Mouse (Mus musculus) megakaryocyte, embryonic 14.5 days (primary cell): Measurements from ENCODE around the gene Pphln1. TPM values are rescaled to one million over a fixed set of nuclear protein-coding genes. Genes with fewer than 3 reads are reported as not detected.

ENCODE experiments used
- H3K27me3 ChIP-seq: replicated peaks from 2 replicates; pipeline ENCODE3; 2012; ENCODE audit warnings: inconsistent platforms
- H3K36me3 ChIP-seq: replicated peaks from 2 replicates; pipeline ENCODE3; 2012; ENCODE audit warnings: low read length, inconsistent platforms, mixed read lengths
- H3K4me1 ChIP-seq: 2 replicates; pipeline ENCODE4 v1.6.1; 2012; ENCODE audit warnings: inconsistent platforms
- H3K4me3 ChIP-seq: replicated peaks from 2 replicates; pipeline ENCODE3; 2012; ENCODE audit warnings: moderate library complexity, mild to moderate bottlenecking, inconsistent platforms
- H3K9me3 ChIP-seq: 2 replicates; pipeline ENCODE4 v1.6.1; 2012; ENCODE audit warnings: inconsistent platforms
- FLI1 ChIP-seq: IDR thresholded peaks from 2 replicates; pipeline ENCODE4 v1.6.1; 2012; ENCODE audit warnings: low read length, inconsistent platforms, mixed read lengths
- GATA1 ChIP-seq: IDR thresholded peaks from 3 replicates; pipeline ENCODE4 v1.6.1; 2012; ENCODE audit warnings: mixed read lengths, low read length, inconsistent platforms, borderline replicate concordance
- polyA plus RNA-seq: library from polyadenylated mRNA; stranded (reverse); fragments of >175 nt; gene quantifications from 2 replicates; pipeline ENCODE4 v1.2.3, GENCODE M21; 2012; ENCODE audit warnings: low replicate concordance; ENCODE audit not compliant: insufficient read depth

The Pphln1 gene
- polyA plus RNA-seq, 1 experiment: 1.4 TPM

GRCm38 (mm10) chr15:93518143-93518902 lies 120.2 kb downstream of the Pphln1 start:
- TF ChIP-seq GATA1: no peak
- TF ChIP-seq FLI1: no peak
- Histone ChIP-seq H3K4me3 (peak overlapping the region; percentile 97), H3K27me3 (peaks cover 2% of the 10 kb centered on the region)

GRCm38 (mm10) chr15:93518941-93519835 lies 121.0 kb downstream of the Pphln1 start:
- Histone ChIP-seq H3K4me1 (peaks cover 77% of the 10 kb centered on the region), H3K27me3 (peaks cover 2% of the 10 kb centered on the region), H3K9me3 (no peaks in the 10 kb centered on the region), H3K4me3 (peak overlapping the region; percentile 97), H3K36me3 (no peaks in the 10 kb centered on the region)
- TF ChIP-seq GATA1: no peak
- no peak for TF ChIP-seq FLI1

More at GRCm38 (mm10) chr15:93518143-93518902, 120.2 kb downstream of the Pphln1 start:
- no peaks in the 10 kb centered on the region for H3K9me3 ChIP-seq
- no peaks in the 10 kb centered on the region for H3K36me3 ChIP-seq
- H3K4me1 ChIP-seq: peaks cover 77% of the 10 kb centered on the region

GRCm38 (mm10) chr15:93519836-93520826 lies 122.0 kb downstream of the Pphln1 start:
- Histone ChIP-seq H3K27me3 (peaks cover 2% of the 10 kb centered on the region), H3K4me3 (peak overlapping the region; percentile 97), H3K4me1 (peaks cover 72% of the 10 kb centered on the region), H3K36me3 (no peaks in the 10 kb centered on the region), H3K9me3 (no peaks in the 10 kb centered on the region)
- TF ChIP-seq GATA1 (no peak), FLI1 (no peak)

- Histone ChIP-seq H3K36me3 (no peaks in the 10 kb centered on the region), H3K9me3 (no peaks in the 10 kb centered on the region), H3K27me3 (peaks cover 2% of the 10 kb centered on the region), H3K4me3 (no peak overlapping the region), H3K4me1 (peaks cover 72% of the 10 kb centered on the region)
- TF ChIP-seq GATA1: no peak
- no peak for TF ChIP-seq FLI1
Measured at GRCm38 (mm10) chr15:93521088-93521786, 123.1 kb downstream of the Pphln1 start.

GRCm38 (mm10) chr15:93521787-93522180 lies 123.6 kb downstream of the Pphln1 start:
- H3K36me3 ChIP-seq: no peaks in the 10 kb centered on the region
- peaks cover 2% of the 10 kb centered on the region for H3K27me3 ChIP-seq
- TF ChIP-seq FLI1: no peak
- no peak for TF ChIP-seq GATA1
- no peak overlapping the region for H3K4me3 ChIP-seq
- peaks cover 72% of the 10 kb centered on the region for H3K4me1 ChIP-seq
- no peaks in the 10 kb centered on the region for H3K9me3 ChIP-seq

GRCm38 (mm10) chr15:93525305-93525917 lies 127.3 kb downstream of the Pphln1 start:
- H3K27me3 ChIP-seq: peaks cover 2% of the 10 kb centered on the region
- H3K36me3 ChIP-seq: no peaks in the 10 kb centered on the region
- H3K4me1 ChIP-seq: peaks cover 49% of the 10 kb centered on the region
- TF ChIP-seq FLI1: no peak
- no peak for TF ChIP-seq GATA1
- H3K4me3 ChIP-seq: no peak overlapping the region
- H3K9me3 ChIP-seq: no peaks in the 10 kb centered on the region

- no peak for TF ChIP-seq GATA1
- TF ChIP-seq FLI1: no peak
Measured at GRCm38 (mm10) chr15:93529831-93530702, 131.9 kb downstream of the Pphln1 start.

GRCm38 (mm10) chr15:93530703-93531032 lies 132.5 kb downstream of the Pphln1 start:
- no peak overlapping the region for H3K4me3 ChIP-seq
- H3K36me3 ChIP-seq: no peaks in the 10 kb centered on the region
- no peak for TF ChIP-seq GATA1
- no peak for TF ChIP-seq FLI1

More at GRCm38 (mm10) chr15:93529831-93530702, 131.9 kb downstream of the Pphln1 start:
- Histone ChIP-seq H3K9me3 (no peaks in the 10 kb centered on the region), H3K4me3 (no peak overlapping the region), H3K36me3 (no peaks in the 10 kb centered on the region), H3K4me1 (peaks cover 40% of the 10 kb centered on the region), H3K27me3 (no peaks in the 10 kb centered on the region)

More at GRCm38 (mm10) chr15:93530703-93531032, 132.5 kb downstream of the Pphln1 start:
- Histone ChIP-seq H3K4me1 (peaks cover 34% of the 10 kb centered on the region), H3K9me3 (no peaks in the 10 kb centered on the region), H3K27me3 (no peaks in the 10 kb centered on the region)
